Mouse (Mus musculus) heart, postnatal 14 days (tissue): ENCODE results near the gene Defb29. TPM values are rescaled to one million over a fixed set of nuclear protein-coding genes. Genes with fewer than 3 reads are reported as not detected.

Experiments
- DNase-seq, 2 experiments: peaks; one replicate each; pipeline ENCODE4 v3.0.0; 2021 to 2022
- intact Hi-C: fragments of 180-260 bp; cut with DNase I; formaldehyde crosslinking; loops from one replicate; pipeline ENCODE4 v1.15.1; 2025
- total RNA-seq, 2 experiments: library from RNA; stranded (reverse); gene quantifications; 2 replicates each; pipeline ENCODE4 v1.2.3; 2021

Gene Defb29
- total RNA-seq, 2 experiments from 2014 or later = not detected

GRCm38 (mm10) chr2:152511592-152511991 is 28.3 kb downstream of the Defb29 start, which contains the start of gene Defb26:
TSS of gene Defb26 (minus strand) at chr2:152511692.
- intact Hi-C loops = no loop called here
- DNase-seq = no peak

DNA sequence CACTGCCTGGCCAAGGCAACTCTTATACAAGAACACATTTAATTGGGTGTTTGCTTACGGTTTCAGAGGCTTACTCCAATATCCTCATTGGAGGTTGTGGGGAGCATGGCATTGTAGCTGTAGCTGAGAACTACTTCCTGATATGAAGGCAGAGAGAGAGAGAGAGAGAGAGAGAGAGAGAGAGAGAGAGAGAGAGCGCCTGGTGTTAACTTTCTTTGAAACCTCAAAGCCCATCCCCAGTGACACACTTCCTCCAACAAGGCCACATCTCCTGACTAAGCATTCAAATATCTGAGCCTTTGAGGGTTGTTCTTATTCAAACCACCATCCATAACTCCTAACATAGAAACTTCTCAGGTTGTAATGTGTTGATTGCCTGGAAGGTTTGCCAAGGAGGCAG is 35.9 kb downstream of the Defb29 start:
- no peak for DNase-seq
- intact Hi-C loops = no loop called here

DNA sequence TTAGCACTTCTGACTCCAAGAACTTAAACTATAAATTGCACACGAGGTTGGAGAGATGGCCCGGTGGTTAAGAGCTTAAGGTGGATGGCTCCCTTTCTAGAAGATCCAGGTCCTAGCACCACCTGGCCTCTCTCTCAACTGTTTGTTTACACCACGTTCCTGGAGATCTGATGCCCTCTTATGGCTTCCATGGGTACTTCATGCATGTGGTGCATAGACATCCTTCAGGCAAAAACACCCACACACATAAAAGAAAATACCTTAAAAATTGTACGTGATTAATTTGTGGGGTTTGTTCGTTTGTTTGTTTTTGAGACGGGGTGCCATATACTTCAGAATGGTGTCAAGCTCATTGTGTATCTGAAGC is 39.1 kb downstream of the Defb29 start:
- intact Hi-C loops = no loop called here
- no peak for DNase-seq

DNA sequence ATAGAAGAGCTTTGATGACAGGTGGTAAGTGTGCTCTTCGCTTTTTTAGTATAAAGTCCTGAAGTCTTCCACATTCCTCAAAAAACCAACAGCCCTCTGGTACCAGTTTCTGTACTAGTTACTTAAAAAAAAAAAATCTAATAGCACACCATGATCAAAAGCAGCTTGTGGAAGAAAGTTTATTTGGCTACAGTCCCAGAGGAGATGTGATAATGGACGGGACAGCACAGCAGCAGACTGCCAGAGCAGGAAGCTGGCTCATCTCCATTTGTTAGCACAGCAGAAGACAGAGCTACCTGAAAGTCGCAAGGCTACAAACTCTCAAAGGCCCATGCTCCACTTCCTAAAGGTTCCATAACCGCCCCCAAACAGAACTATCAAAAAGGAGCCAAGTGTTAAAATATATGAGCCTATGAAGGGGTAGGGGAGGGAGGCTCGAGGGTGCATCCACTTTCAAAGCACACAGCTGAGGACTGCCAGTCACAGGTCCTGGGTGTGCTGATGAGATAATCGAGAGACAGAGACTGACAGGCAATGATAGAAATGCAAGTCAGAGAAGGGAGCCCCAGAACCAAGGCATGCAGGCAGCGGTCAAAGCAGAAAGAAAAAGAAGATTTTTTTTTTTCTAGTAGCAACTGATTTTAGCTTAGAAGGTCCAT is 39.6 kb downstream of the Defb29 start:
- DNase-seq = no peak

DNA sequence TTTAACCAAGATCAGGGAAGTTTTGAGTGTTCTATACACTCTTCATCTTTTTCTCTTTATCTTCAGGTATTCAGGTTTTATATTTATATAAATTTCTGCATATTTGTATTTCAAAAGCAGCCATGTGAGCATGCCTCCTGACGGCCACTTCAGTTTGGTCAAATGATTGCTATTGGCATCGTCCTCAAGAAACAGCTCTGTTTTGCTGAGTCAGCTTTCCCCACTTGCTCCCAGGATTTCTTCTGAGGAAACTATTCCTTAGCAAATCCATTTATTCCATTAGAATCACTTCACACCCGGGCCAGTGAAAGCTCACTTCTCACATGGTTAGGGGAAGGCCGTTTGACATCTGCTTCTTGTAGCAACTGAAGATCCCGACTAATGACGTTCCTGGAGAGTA is 41.9 kb downstream of the Defb29 start:
- intact Hi-C loops = no loop called here
- DNase-seq = no peak

More for the DNA sequence above, 39.6 kb downstream of the Defb29 start:
- intact Hi-C loops = no loop called here

- intact Hi-C loops = no loop called here
- no peak for DNase-seq
Measured at GRCm38 (mm10) chr2:152493151-152493550, 46.7 kb downstream of the Defb29 start.

DNA sequence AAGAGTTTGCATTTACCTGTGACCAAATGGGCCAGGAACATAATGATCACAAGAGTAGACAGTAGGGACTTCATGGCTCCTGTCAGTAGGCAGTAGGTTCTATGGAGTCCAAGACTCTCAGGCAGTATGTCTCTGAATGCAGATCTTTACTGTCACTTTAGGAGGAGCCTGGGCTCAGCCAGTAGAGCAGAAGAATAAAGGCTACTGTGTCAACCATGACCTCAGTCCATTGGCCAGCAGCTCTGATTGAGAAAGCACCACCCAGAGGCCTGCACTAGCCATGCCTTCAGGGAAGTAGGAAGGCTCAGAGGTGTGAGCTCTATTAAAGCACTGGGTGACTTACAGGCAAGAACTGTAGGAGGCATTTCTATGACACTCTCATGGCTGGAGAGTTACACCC is 49.9 kb downstream of the Defb29 start, which contains the start of gene Defb22:
Gene Defb22, minus strand, starts transcription at position 101 of the 400 bp plus-strand sequence.
- intact Hi-C loops = no loop called here

More for the DNA sequence above, 49.9 kb downstream of the Defb29 start, which contains the start of gene Defb22:
- DNase-seq = no peak

Other genes with a start within 250 kb of the Defb29 start
- 10 to 100 TPM; 47.5 to 52.1 TPM for gene Tbc1d20, start 246.3 kb downstream of the Defb29 start, total RNA-seq
- 10 to 100 TPM; 69.1 to 71.2 TPM for gene Rbck1, start 207.4 kb downstream of the Defb29 start, total RNA-seq
- gene Trib3, start 196.1 kb downstream of the Defb29 start, total RNA-seq = 1 to 10 TPM; 3.2 to 3.4 TPM
- gene Nrsn2, start 163.5 kb downstream of the Defb29 start, total RNA-seq = not detected
- gene Sox12, start 142.0 kb downstream of the Defb29 start, total RNA-seq = 10 to 100 TPM; 14.4 to 15.5 TPM
- gene Zcchc3, start 125.1 kb downstream of the Defb29 start, total RNA-seq = 10 to 100 TPM; 12.0 TPM
- gene 6820408C15Rik, start 124.5 kb downstream of the Defb29 start, total RNA-seq = 1 to 10 TPM; 2.6 to 2.7 TPM
- gene Defb23, start 75.5 kb downstream of the Defb29 start, total RNA-seq = not detected
- gene Defb20, start 63.0 kb downstream of the Defb29 start, total RNA-seq = not detected
- not detected for gene Defb22, start 50.0 kb downstream of the Defb29 start, total RNA-seq
- gene Defb26, start 28.4 kb downstream of the Defb29 start, total RNA-seq = not detected
- not detected for gene Defb28, start 21.8 kb downstream of the Defb29 start, total RNA-seq
- not detected for gene Gm17416, start 29.2 kb upstream of the Defb29 start, total RNA-seq
- gene Defb21, start 32.6 kb upstream of the Defb29 start, total RNA-seq = not detected
- gene Defb19, start 40.2 kb upstream of the Defb29 start, total RNA-seq = not detected
- not detected for gene Defb45, start 59.3 kb upstream of the Defb29 start, total RNA-seq
- not detected for gene Defb36, start 64.2 kb upstream of the Defb29 start, total RNA-seq
- gene Defb25, start 83.0 kb upstream of the Defb29 start, total RNA-seq = not detected
- 10 to 100 TPM in 1 of 2 experiments, 1 to 10 TPM in 1; 9.1 to 11.9 TPM for gene Rem1, start 86.9 kb upstream of the Defb29 start, total RNA-seq
- 10 to 100 TPM; 38.7 to 42.4 TPM for gene H13, start 129.4 kb upstream of the Defb29 start, total RNA-seq
- gene Mcts2, start 146.9 kb upstream of the Defb29 start, total RNA-seq = 10 to 100 TPM; 17.4 to 18.7 TPM
- gene Id1, start 196.2 kb upstream of the Defb29 start, total RNA-seq = 10 to 100 TPM; 82.1 to 85.3 TPM
- gene Cox4i2, start 214.1 kb upstream of the Defb29 start, total RNA-seq = 10 to 100 TPM; 17.8 to 19.1 TPM